In the genomic region with DNA sequence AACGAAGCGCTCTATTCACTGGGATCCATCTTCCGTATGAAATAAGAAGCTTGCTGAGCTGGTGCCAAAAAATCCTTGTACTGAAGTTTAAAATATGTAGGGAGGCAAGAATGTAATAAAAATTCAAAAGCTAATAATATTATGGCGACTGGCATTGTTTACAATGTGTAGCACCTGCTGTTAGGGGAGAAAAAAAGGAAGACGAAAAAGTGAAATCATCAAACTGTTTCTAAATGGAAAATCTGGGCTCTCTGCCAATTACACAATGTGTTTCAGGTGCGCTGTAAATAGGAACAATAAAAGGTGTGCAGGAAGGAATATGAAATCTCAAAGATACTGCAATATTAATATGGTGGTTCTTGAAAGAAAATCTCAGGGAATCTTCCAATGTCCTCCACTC, we compare ENCODE assay signal across 20 mouse cellular contexts.
DNase-seq lines count a peak whose midpoint lies in the region; ATAC-seq lines count a peak whose summit lies in the region.
"Had no signal": no experiment of that assay in that cellular context is flagged by ENCODE, and none has a peak within 500 bp of the region (broad histone marks: within the 10 kb centered on the region; RNA-seq: fewer than 3 reads in every experiment).

No protein-coding gene starts in this region.

- no peak for ATAC-seq in forebrain, embryonic 14.5 days
- no peak for ATAC-seq in forebrain, embryonic 11.5 days (replicated peaks; ENCODE audit: low FRiP score)
- no peak for ATAC-seq in hindbrain, embryonic 15.5 days (ENCODE audit: low FRiP score, low read depth)
- ATAC-seq in hindbrain, embryonic 12.5 days (ENCODE audit: low FRiP score) = no peak
- peak; percentile 54 for ATAC-seq in midbrain, embryonic 15.5 days (replicated peaks)
- ATAC-seq: CD4-positive, CD25-positive, alpha-beta regulatory T cell, adult 4 months; intestine, embryonic 16.5 days had no signal

- H3K4me2 ChIP-seq in forebrain, embryonic 14.5 days (ENCODE audit: low read length) = no peak overlapping the region
- H3K4me2 ChIP-seq in forebrain, embryonic 11.5 days (ENCODE audit: low read depth, low read length, severe bottlenecking) = no peak overlapping the region
- 0 out of 2 replicates have a peak overlapping the region, but pooled peaks have one; percentile 31 for H3K4me2 ChIP-seq in hindbrain, embryonic 15.5 days
- no peak overlapping the region for H3K4me2 ChIP-seq in hindbrain, embryonic 12.5 days (replicated peaks)
- no peak overlapping the region for H3K4me2 ChIP-seq in midbrain, embryonic 15.5 days
- H3K4me2 ChIP-seq: embryonic facial prominence, embryonic 13.5 days; stomach, embryonic 15.5 days had no signal

- no peak overlapping the region for H3K4me3 ChIP-seq in forebrain, embryonic 14.5 days (ENCODE audit: low read depth, low read length)
- no peak overlapping the region for H3K4me3 ChIP-seq in forebrain, embryonic 11.5 days (ENCODE audit: low read depth, low read length)
- no peak overlapping the region for H3K4me3 ChIP-seq in hindbrain, embryonic 15.5 days
- no peak overlapping the region for H3K4me3 ChIP-seq in hindbrain, embryonic 12.5 days
- no peak overlapping the region for H3K4me3 ChIP-seq in midbrain, embryonic 15.5 days
- H3K4me3 ChIP-seq: embryonic facial prominence, embryonic 13.5 days; heart, embryonic 10.5 days; stomach, embryonic 15.5 days had no signal

- no peak overlapping the region for H3K9ac ChIP-seq in forebrain, embryonic 14.5 days (ENCODE audit: low read length)
- no peak overlapping the region for H3K9ac ChIP-seq in forebrain, embryonic 11.5 days (ENCODE audit: low read length)
- no peak overlapping the region for H3K9ac ChIP-seq in hindbrain, embryonic 15.5 days
- no peak overlapping the region for H3K9ac ChIP-seq in hindbrain, embryonic 12.5 days
- 0 out of 2 replicates have a peak overlapping the region, but pooled peaks have one; percentile 16 for H3K9ac ChIP-seq in midbrain, embryonic 15.5 days
- H3K9ac ChIP-seq: embryonic facial prominence, embryonic 13.5 days; stomach, embryonic 15.5 days had no signal

- H3K4me1 ChIP-seq in forebrain, embryonic 14.5 days (ENCODE audit: control insufficient read depth, insufficient read depth, low read length) = peaks cover 20% of the 10 kb centered on the region; the same call in 1 of the 2 replicates
- no peaks in the 10 kb centered on the region; the same call in 1 of the 2 replicates for H3K4me1 ChIP-seq in forebrain, embryonic 11.5 days (replicated peaks; ENCODE audit: control insufficient read depth, insufficient read depth, low read length)
- H3K4me1 ChIP-seq in hindbrain, embryonic 15.5 days (replicated peaks) = peaks cover 38% of the 10 kb centered on the region
- H3K4me1 ChIP-seq in hindbrain, embryonic 12.5 days = peaks cover 15% of the 10 kb centered on the region; the same call in 1 of the 2 replicates
- peaks cover 31% of the 10 kb centered on the region for H3K4me1 ChIP-seq in midbrain, embryonic 15.5 days
- H3K4me1 ChIP-seq: heart, embryonic 10.5 days; stomach, embryonic 15.5 days had no signal

- 60% methylated on average over 6 of the region's 6 CpGs for WGBS in forebrain, embryonic 14.5 days
- WGBS in forebrain, embryonic 11.5 days = 85% methylated on average over 6 of the region's 6 CpGs
- 48% methylated on average over 6 of the region's 6 CpGs for WGBS in hindbrain, embryonic 15.5 days
- WGBS in hindbrain, embryonic 12.5 days = 73% methylated on average over 6 of the region's 6 CpGs
- WGBS in midbrain, embryonic 15.5 days = 53% methylated on average over 6 of the region's 6 CpGs

- H3K27me3 ChIP-seq in forebrain, embryonic 14.5 days (replicated peaks; ENCODE audit: control insufficient read depth, insufficient read depth, low read length) = no peaks in the 10 kb centered on the region
- H3K27me3 ChIP-seq in forebrain, embryonic 11.5 days (ENCODE audit: control insufficient read depth, insufficient read depth, low read length) = no peaks in the 10 kb centered on the region
- no peaks in the 10 kb centered on the region for H3K27me3 ChIP-seq in hindbrain, embryonic 15.5 days
- no peaks in the 10 kb centered on the region for H3K27me3 ChIP-seq in hindbrain, embryonic 12.5 days
- no peaks in the 10 kb centered on the region for H3K27me3 ChIP-seq in midbrain, embryonic 15.5 days (replicated peaks)
- H3K27me3 ChIP-seq: embryonic facial prominence, embryonic 13.5 days; stomach, embryonic 15.5 days had no signal

- DNase-seq in forebrain, embryonic 14.5 days (ENCODE audit: low spot score) = peak; percentile 60
- no peak for DNase-seq in forebrain, embryonic 11.5 days (ENCODE audit: low spot score)
- peak; percentile 47 for DNase-seq in brain, adult 2 months (ENCODE audit: low read depth, low spot score)
- no peak for DNase-seq in gastrocnemius, adult 8-10 months (ENCODE audit: low spot score in 2 of 2)
- no peak for DNase-seq in embryo, embryonic 10 days (ENCODE audit: low spot score)
- DNase-seq: adrenal gland, postnatal 25 days; cerebellum, adult 11 months; gastrocnemius, postnatal 10 days; kidney, adult 9 months; kidney, postnatal 14 days; lung, postnatal 4 days; thymus, postnatal 25 days had no signal

- no peaks in the 10 kb centered on the region for H3K36me3 ChIP-seq in forebrain, embryonic 14.5 days (ENCODE audit: control insufficient read depth, insufficient read depth, low read length)
- no peaks in the 10 kb centered on the region for H3K36me3 ChIP-seq in forebrain, embryonic 11.5 days (ENCODE audit: control insufficient read depth, insufficient read depth, low read length)
- H3K36me3 ChIP-seq in hindbrain, embryonic 15.5 days = no peaks in the 10 kb centered on the region
- H3K36me3 ChIP-seq in hindbrain, embryonic 12.5 days = no peaks in the 10 kb centered on the region
- no peaks in the 10 kb centered on the region for H3K36me3 ChIP-seq in midbrain, embryonic 15.5 days (replicated peaks)
- H3K36me3 ChIP-seq: embryonic facial prominence, embryonic 13.5 days; heart, embryonic 10.5 days; stomach, embryonic 15.5 days had no signal

- no peaks in the 10 kb centered on the region for H3K9me3 ChIP-seq in forebrain, embryonic 14.5 days (replicated peaks; ENCODE audit: control insufficient read depth, low read length)
- H3K9me3 ChIP-seq in forebrain, embryonic 11.5 days (ENCODE audit: control insufficient read depth, low read length) = no peaks in the 10 kb centered on the region
- H3K9me3 ChIP-seq in hindbrain, embryonic 15.5 days = no peaks in the 10 kb centered on the region
- no peaks in the 10 kb centered on the region for H3K9me3 ChIP-seq in hindbrain, embryonic 12.5 days (replicated peaks)
- no peaks in the 10 kb centered on the region for H3K9me3 ChIP-seq in midbrain, embryonic 15.5 days
- H3K9me3 ChIP-seq: embryonic facial prominence, embryonic 13.5 days; heart, embryonic 10.5 days; stomach, embryonic 15.5 days had no signal

- H3K27ac ChIP-seq in forebrain, embryonic 14.5 days (ENCODE audit: low read depth, low read length) = no peak overlapping the region; the same call in 1 of the 2 replicates
- H3K27ac ChIP-seq in forebrain, embryonic 11.5 days (ENCODE audit: low read depth, low read length) = no peak overlapping the region
- peak overlapping the region; percentile 77 for H3K27ac ChIP-seq in hindbrain, embryonic 15.5 days (replicated peaks)
- no peak overlapping the region for H3K27ac ChIP-seq in hindbrain, embryonic 12.5 days
- peak overlapping the region; percentile 80 for H3K27ac ChIP-seq in midbrain, embryonic 15.5 days
- H3K27ac ChIP-seq: embryonic facial prominence, embryonic 13.5 days; heart, embryonic 10.5 days; stomach, embryonic 15.5 days had no signal

Comparison
In these comparisons a context has a peak if more than half of its experiments do, and no peak if none do; other contexts are left out.
1. DNase-seq: peak in forebrain, embryonic 14.5 days (single experiment) and brain, adult 2 months (single experiment); none in forebrain, embryonic 11.5 days (single experiment), gastrocnemius, adult 8-10 months (0 of 2) and embryo, embryonic 10 days (single experiment).
2. H3K27ac ChIP-seq: peak in hindbrain, embryonic 15.5 days (single experiment) and midbrain, embryonic 15.5 days (single experiment); none in forebrain, embryonic 14.5 days (single experiment), forebrain, embryonic 11.5 days (single experiment) and hindbrain, embryonic 12.5 days (single experiment).